Mouse (Mus musculus): ENCODE results near the gene A630001G21Rik.

Gene A630001G21Rik

DNA sequence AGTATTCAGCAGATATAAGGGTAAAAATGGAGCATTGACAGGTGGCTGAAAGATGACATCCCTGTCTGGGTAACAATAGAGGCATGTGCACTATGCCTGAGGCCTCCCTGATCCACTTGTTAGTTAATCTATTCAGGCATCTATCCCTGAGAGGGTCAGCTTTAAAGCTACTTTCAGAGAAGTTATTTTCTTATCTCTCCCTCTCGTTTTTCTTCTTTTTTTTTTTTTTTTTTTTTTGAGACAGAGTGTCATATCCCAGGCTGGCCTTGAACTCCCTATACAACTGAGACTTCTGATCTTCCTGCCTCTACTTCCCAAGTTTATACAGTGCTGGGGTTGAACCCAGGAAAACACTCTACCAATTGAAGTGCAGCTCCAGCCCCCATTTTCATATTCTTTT is 10.7 kb downstream of the A630001G21Rik start:
- 85% methylated on average over 1 of the region's 1 CpGs for WGBS

DNA sequence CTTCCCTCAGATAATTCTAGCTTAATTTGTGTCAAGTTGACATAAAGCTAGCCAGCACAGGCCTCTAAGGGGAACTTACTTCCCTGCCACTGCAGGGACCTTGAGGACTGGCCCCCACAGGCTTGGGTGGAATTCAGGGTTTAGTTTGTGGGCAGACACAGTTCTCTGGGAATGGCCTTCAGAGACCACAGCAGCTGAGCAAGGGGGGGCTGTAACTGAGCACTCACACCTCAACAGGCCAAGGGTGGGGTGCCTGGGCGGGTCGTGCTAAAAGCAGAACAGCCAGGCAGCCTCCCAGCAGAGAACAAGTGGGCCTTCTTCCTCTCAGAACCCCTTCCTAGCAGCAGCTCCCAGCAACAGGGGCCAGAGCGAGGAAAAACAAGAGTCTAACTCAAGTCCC is 12.3 kb downstream of the A630001G21Rik start:
- WGBS, result 73% methylated on average over 3 of the region's 3 CpGs

DNA sequence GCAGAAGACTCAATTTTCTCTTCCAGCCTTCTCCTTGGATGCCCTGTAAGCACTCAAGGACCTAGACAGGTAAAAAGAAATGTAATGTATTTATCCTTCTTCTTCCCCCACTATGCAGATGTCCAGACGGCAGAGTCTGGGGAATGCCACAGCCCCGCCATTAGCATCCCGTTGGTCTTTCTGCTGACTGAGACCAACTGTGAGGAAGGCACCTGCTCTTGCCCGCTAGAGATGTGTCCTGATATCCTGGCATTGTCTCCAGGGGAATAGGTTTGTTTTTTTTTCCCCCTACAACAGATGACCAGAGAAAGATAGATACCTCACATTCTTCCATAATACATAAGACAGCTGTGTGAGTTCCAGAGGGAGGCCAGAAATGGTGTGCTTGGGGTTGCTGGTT is 14.2 kb downstream of the A630001G21Rik start:
- WGBS, result 78% methylated on average over 4 of the region's 4 CpGs

- WGBS, result 87% methylated on average over 6 of the region's 6 CpGs
These were observed 15.1 kb downstream of the A630001G21Rik start for GRCm38 (mm10) chr1:85763386-85763785.

GRCm38 (mm10) chr1:85761665-85762064 is 16.8 kb downstream of the A630001G21Rik start:
- WGBS, result 88% methylated on average over 4 of the region's 4 CpGs

GRCm38 (mm10) chr1:85758969-85759293 is 19.5 kb downstream of the A630001G21Rik start:
- WGBS, result 10% methylated on average over 1 of the region's 1 CpGs

GRCm38 (mm10) chr1:85758231-85758968 is 20.0 kb downstream of the A630001G21Rik start:
- WGBS, result 21% methylated on average over 14 of the region's 14 CpGs

DNA sequence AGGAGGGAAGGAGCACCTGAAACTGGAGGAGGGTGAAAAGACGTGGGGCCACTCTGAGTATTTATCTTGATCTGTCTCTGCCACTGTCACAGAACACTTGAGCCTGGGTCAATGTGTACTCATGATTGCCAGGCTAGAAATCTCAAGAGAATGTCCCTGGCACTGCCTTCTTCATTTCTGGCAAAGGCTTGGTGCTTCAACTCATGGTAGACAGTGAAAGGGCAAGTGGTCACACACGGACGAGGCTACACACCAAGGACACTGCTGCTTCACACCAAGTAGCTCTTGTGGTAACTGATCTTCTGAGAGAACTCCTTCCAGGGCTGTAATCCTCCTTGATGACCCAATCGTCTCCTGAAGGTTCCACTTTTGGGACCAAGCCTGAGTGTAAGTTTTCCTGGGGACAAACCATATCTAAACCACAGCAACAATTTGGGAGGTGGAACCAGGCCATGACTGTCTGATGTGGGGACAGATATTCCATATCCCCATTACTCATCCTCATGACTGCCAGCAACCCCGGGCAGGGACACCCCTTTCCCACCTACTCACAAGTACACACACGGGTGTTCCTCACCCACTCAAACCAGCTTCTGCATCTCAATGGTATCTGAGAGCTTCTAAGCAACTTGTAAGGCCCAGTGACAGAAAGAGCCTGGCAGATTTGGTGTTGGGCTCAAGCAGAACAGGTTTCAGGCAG is 20.8 kb downstream of the A630001G21Rik start:
- 69% methylated on average over 6 of the region's 6 CpGs for WGBS

DNA sequence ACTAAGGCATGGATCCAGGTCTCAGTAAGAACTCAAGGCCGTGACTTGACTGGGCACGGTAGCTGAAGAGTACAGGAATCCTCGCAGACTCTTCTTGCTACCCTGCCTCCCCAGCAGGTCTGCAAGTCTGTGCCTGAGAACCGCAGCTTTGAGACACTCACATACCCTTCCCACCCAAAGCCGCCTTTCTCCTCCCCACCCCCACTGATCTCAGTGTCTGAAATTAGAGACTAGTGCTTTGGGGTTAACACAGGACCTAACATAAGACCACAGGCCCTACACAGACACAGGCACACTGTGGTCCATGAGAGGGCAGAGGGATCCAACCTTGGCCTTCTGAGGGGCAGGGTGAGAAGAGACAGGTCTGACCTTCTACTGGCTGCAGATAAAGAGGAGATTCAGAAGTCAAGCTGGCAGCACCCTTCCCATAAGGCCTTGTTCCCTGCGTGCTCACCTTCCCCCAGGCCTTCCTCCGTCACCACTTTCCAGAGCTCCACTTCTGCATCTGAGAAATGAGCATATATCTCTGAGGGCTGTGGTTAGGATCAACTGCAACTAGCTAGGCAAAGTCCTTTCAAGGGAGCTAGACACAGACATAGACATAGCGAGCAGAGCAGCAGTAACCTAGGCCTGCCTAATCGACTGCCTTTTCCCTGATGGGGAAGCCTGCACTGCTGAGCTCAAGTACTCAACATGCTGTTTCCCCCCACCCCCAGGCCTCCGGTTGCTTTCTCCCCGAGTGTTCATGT is 26.3 kb downstream of the A630001G21Rik start:
- 79% methylated on average over 11 of the region's 11 CpGs for WGBS

GRCm38 (mm10) chr1:85751494-85751893 is 26.9 kb downstream of the A630001G21Rik start:
- 42% methylated on average over 6 of the region's 6 CpGs for WGBS

GRCm38 (mm10) chr1:85750650-85751049 is 27.8 kb downstream of the A630001G21Rik start:
- 83% methylated on average over 4 of the region's 4 CpGs for WGBS

GRCm38 (mm10) chr1:85749829-85750228 is 28.6 kb downstream of the A630001G21Rik start:
- 79% methylated on average over 2 of the region's 2 CpGs for WGBS

- 90% methylated on average over 5 of the region's 5 CpGs for WGBS
These were observed 31.9 kb downstream of the A630001G21Rik start for GRCm38 (mm10) chr1:85746511-85746910.

GRCm38 (mm10) chr1:85744539-85744938 is 33.9 kb downstream of the A630001G21Rik start:
- WGBS, result 85% methylated on average over 3 of the region's 3 CpGs

DNA sequence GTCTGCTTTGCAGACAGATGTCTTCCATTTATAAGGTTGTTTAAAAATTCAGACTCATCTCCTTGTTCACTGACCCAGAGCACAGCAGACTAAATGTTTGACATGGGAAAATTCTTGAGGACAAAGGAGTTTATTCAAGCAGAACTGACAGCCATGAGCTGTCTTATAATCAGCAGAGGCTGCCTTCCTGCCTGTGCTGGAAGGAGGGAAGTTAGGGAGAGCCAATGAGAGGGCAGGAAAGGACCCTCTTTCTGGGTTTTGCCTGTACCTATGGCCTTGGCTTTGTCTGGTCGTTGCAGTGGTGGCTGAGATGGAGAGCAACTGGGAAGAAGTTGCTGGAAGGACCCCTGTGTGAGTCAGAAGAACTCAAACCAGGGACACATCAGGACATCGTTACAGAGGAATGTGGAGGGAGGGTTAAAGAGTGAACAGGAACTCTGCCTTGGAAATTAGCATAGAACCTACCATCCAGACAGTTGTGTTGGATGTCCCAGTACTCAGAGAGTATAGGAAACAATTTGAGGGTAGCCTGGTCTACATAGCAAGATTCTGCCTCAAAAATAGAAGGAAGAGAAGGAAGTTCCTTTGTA is 35.4 kb downstream of the A630001G21Rik start:
- 36% methylated on average over 2 of the region's 2 CpGs for WGBS

- WGBS, result 86% methylated on average over 5 of the region's 5 CpGs
These were observed 36.1 kb downstream of the A630001G21Rik start for GRCm38 (mm10) chr1:85742333-85742732.

- 91% methylated on average over 6 of the region's 6 CpGs for WGBS
These were observed 37.5 kb downstream of the A630001G21Rik start for GRCm38 (mm10) chr1:85740923-85741322.

DNA sequence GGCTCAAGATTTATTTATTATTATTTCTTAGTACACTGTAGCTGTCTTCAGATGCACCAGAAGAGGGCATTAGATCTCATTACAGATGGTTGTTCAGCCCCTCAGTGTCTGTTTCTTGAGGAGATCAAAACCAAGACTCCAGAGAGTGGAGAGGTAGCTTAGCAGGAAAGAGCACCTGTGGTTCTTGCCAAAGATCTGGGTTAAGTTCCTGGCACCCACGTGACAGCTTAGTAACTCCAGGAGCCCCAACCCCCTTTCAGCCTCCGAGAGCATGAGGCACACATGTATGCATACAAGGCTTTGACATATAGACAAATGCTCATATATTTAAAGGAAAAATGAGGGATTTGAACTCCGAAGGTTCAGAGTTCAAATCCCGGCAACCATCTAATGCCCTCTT is 39.4 kb downstream of the A630001G21Rik start:
- 97% methylated on average over 4 of the region's 4 CpGs for WGBS

GRCm38 (mm10) chr1:85736355-85737184 is 41.9 kb downstream of the A630001G21Rik start:
- WGBS, result 38% methylated on average over 18 of the region's 18 CpGs

DNA sequence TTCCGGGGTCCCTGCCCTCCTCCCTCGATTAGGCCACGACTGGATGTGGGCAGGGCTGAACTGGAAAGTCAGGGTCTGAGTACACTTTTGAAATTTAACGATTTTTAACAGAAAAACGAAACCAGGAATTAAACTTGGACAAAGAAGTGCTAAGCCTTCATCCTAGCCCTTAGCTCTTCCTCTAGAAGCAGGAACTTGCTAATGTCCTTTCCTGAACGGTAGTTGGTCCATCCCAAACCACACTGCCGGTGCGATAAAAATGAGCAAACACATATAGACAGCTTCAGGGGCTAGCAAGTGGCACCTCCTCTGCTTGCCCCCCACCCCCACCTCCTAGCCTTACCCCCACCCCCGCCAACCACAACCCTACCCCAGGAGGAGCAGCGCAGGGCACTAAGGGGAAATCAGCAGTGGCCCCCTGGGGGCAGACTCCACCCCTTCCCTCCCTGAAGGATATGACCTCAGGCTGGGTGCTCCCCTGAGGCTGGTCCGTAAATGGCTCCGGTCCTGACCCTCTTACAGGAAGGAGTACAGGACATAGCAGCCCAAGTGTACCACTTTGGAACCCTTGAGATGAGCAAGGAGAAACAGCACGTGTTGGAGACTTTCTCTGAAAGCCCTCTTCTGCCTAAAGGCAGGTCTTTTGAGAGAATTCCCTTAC is 42.9 kb downstream of the A630001G21Rik start:
- WGBS, result 67% methylated on average over 13 of the region's 13 CpGs

- 73% methylated on average over 1 of the region's 1 CpGs for WGBS
These were observed 43.9 kb downstream of the A630001G21Rik start for GRCm38 (mm10) chr1:85734511-85734910.

All from cerebral cortex, adult 2 months (tissue).